Mouse (Mus musculus) heart, embryonic 12.5 days (tissue): Measurements from ENCODE around the gene Gm21987. TPM values are rescaled to one million over a fixed set of nuclear protein-coding genes. Genes with fewer than 3 reads are reported as not detected.

Source experiments
- ATAC-seq: fragments of 200-750 bp; cut with Nextera tagmentation; 2 replicates; pipeline ENCODE4 v1.8.0; 2017; ENCODE audit warnings: moderate TSS enrichment, moderate library complexity; ENCODE audit not compliant: insufficient number of reproducible peaks, low FRiP score
- H3K27ac ChIP-seq: fragments of 300-500 bp; sonication (generic); 2 replicates; pipeline ENCODE4 v1.5.1; 2016; ENCODE audit warnings: mild to moderate bottlenecking, moderate library complexity; ENCODE audit not compliant: poor library complexity, severe bottlenecking
- H3K27me3 ChIP-seq: fragments of 300-500 bp; sonication (generic); replicated peaks from 2 replicates; pipeline ENCODE4 v1.6.1; 2016; ENCODE audit warnings: mild to moderate bottlenecking, moderate library complexity
- H3K36me3 ChIP-seq: fragments of 300-500 bp; sonication (generic); 2 replicates; pipeline ENCODE4 v1.6.1; 2016; ENCODE audit warnings: mild to moderate bottlenecking, moderate library complexity
- H3K4me1 ChIP-seq: fragments of 300-500 bp; sonication (generic); replicated peaks from 2 replicates; pipeline ENCODE4 v1.6.1; 2016; ENCODE audit warnings: mild to moderate bottlenecking
- H3K4me2 ChIP-seq: fragments of 300-500 bp; sonication (generic); 2 replicates; pipeline ENCODE4 v1.6.1; 2016; ENCODE audit warnings: mild to moderate bottlenecking, moderate library complexity
- H3K4me3 ChIP-seq: fragments of 300-500 bp; sonication (generic); 2 replicates; pipeline ENCODE4 v1.5.1; 2016; ENCODE audit warnings: mild to moderate bottlenecking
- H3K9ac ChIP-seq: fragments of 300-500 bp; sonication (generic); 2 replicates; pipeline ENCODE4 v1.6.1; 2016; ENCODE audit warnings: mild to moderate bottlenecking, moderate library complexity
- H3K9me3 ChIP-seq: fragments of 300-500 bp; sonication (generic); replicated peaks from 2 replicates; pipeline ENCODE4 v1.6.1; 2016; ENCODE audit warnings: mild to moderate bottlenecking, moderate library complexity
- WGBS: fragments of 180-500 bp; shearing (Covaris S2); methylation state at CpG from one replicate; pipeline ENCODE4 v1.1.7; 2016; 5-methylcytosine and 5-hydroxymethylcytosine counted together
- polyA plus RNA-seq: library from polyadenylated mRNA; unstranded; fragments of >200 nt; fragmentation: Nextera tagmentation; extraction: Ambion mirVana; gene quantifications from 2 replicates; pipeline ENCODE4 v1.2.1, GENCODE M21; 2016

Gm21987 gene
- polyA plus RNA-seq, 1 experiment from 2014 or later: 2.5 TPM

DNA sequence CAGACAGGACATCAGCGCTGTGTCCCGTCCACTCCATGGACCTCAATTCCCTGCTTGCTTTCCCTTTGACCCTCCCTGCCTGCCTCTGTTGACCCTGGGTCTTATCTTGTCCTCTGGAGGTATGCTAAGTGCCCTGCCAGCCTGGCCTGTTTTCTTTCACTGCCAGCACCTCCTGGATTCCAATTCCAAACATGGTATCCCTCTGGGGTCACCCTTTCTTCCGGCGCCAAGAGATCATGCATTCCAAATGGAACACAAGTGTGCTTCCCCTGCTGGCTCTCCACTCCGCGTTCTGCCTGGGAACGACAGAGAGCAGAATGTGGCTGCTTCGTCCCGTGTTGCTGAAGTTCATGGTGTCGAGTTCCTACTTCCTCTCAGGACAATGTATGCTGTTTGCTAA lies 15.1 kb downstream of the Gm21987 start, which contains the start of gene Popdc2:
TSS of gene Popdc2 (plus strand) at position 277 of the 400 bp plus-strand sequence.
- peak within 1 kb of the TSS; percentile 66 for H3K4me3 ChIP-seq
- H3K4me2 ChIP-seq: peak within 1 kb of the TSS; percentile 83
- H3K27me3 ChIP-seq: no peaks in the 10 kb centered on the region
- peaks cover 7% of the 10 kb centered on the region; the same call in 1 of the 2 replicates for H3K36me3 ChIP-seq
- H3K9ac ChIP-seq: peak within 1 kb of the TSS; percentile 94
- H3K9me3 ChIP-seq: no peaks in the 10 kb centered on the region
- peak; percentile 79 for ATAC-seq
- WGBS: 3% methylated on average over 10 of the region's 10 CpGs
- H3K4me1 ChIP-seq: peaks cover 37% of the 10 kb centered on the region
- H3K27ac ChIP-seq: peak within 1 kb of the TSS; percentile 100

DNA sequence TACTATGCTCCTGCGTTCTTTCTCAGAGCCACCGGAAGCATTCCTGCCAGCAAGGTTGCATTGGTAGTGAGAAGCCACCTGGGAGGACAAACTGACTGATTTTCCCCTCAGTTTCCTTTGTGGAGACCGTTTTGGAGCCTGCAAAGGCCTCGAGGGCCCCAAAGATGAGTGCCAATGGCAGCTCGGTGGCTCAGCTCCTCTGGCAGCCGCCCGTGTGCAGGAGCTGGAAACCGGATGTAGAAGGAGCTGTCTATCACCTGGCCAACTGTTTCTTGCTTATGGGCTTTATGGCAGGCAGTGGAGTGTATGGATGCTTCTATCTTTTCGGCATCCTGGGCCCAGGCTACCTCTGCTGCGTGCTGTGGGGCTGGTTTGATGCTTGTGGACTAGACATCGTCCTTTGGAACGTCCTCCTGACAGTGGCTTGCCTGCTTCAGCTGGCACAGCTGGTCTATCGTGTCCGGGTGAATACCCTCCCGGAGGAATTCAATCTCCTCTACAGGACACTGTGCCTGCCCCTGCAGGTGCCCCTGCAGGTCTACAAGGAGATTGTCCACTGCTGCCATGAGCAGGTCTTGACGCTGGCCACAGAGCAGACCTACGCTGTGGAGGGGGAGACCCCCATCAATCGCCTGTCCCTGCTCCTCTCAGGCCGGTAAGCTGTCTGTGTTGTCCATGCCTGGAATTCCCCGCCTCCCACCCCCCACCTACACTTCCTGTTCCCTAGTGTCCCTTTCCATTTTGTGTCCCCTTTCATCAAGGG lies 15.8 kb downstream of the Gm21987 start:
- peak overlapping the region; percentile 83 for H3K4me2 ChIP-seq
- peaks cover 37% of the 10 kb centered on the region for H3K4me1 ChIP-seq
- no peaks in the 10 kb centered on the region for H3K27me3 ChIP-seq
- no peaks in the 10 kb centered on the region for H3K9me3 ChIP-seq
- peaks cover 6% of the 10 kb centered on the region; the same call in 1 of the 2 replicates for H3K36me3 ChIP-seq
- H3K9ac ChIP-seq: peak overlapping the region; percentile 94
- ATAC-seq: peak; percentile 57; the same call in 1 of the 2 replicates
- 24% methylated on average over 20 of the region's 20 CpGs for WGBS
- H3K27ac ChIP-seq: peak overlapping the region; percentile 100
- peak overlapping the region; percentile 66 for H3K4me3 ChIP-seq

DNA sequence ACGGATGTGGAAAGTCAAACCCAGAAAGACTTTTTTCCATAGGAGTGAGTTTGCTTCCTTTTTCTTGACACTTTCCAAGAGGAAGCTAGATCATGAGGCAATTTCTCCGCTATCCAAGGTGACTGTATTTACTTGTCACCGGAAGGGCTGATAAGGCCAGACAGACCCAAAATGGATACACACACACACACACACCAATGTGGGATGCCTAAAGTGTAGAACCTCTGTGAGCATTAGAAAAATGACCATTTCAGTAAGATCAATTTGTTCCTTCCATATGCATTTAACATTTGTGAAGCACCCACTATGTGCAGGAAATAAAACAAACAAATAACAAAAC lies 16.4 kb downstream of the Gm21987 start:
- no peaks in the 10 kb centered on the region for H3K9me3 ChIP-seq
- peak overlapping the region; percentile 100 for H3K27ac ChIP-seq
- peak overlapping the region; percentile 83 for H3K4me2 ChIP-seq
- peak overlapping the region; percentile 94 for H3K9ac ChIP-seq
- H3K36me3 ChIP-seq: peaks cover 6% of the 10 kb centered on the region
- H3K4me3 ChIP-seq: peak overlapping the region; percentile 66
- 0 out of 2 replicates have a peak, but pooled peaks have one; percentile 1 for ATAC-seq
- 7% methylated on average over 3 of the region's 3 CpGs for WGBS
- H3K4me1 ChIP-seq: peaks cover 38% of the 10 kb centered on the region
- H3K27me3 ChIP-seq: no peaks in the 10 kb centered on the region

DNA sequence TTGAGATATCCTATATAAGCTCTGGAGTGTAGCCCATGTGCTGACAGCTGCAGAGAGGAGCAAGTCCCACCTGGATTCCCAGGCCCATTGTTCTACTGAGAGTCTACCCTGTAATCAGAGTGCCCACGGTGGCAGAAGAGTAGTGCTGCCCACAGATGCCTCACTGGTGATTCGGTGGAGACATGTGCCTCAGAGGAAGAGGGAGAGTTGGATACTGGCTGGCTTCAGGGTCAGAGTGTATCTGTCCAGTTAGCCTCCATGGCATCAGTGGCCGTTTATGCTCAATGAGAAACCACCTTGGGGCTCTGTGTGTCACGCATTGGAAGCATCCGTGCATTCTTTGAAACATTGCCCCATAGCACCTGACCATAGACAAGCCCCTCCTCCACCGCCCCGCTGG lies 16.8 kb downstream of the Gm21987 start:
- Histone ChIP-seq H3K36me3 (peaks cover 9% of the 10 kb centered on the region), H3K4me3 (peak overlapping the region; percentile 66), H3K4me2 (peak overlapping the region; percentile 83), H3K27me3 (no peaks in the 10 kb centered on the region), H3K27ac (peak overlapping the region; percentile 100), H3K9me3 (no peaks in the 10 kb centered on the region), H3K4me1 (peaks cover 42% of the 10 kb centered on the region), H3K9ac (peak overlapping the region; percentile 94)
- 21% methylated on average over 7 of the region's 7 CpGs for WGBS
- no peak for ATAC-seq

- ATAC-seq: no peak
- H3K9me3 ChIP-seq: no peaks in the 10 kb centered on the region
- H3K27me3 ChIP-seq: no peaks in the 10 kb centered on the region
- 46% methylated on average over 10 of the region's 10 CpGs for WGBS
- H3K4me2 ChIP-seq: peak overlapping the region; percentile 83
- H3K9ac ChIP-seq: peak overlapping the region; percentile 94
- peak overlapping the region; percentile 100 for H3K27ac ChIP-seq
- H3K4me3 ChIP-seq: peak overlapping the region; percentile 66
- peaks cover 46% of the 10 kb centered on the region for H3K4me1 ChIP-seq
- peaks cover 25% of the 10 kb centered on the region for H3K36me3 ChIP-seq
Observed at GRCm38 (mm10) chr16:38365390-38365789, 18.6 kb downstream of the Gm21987 start.

DNA sequence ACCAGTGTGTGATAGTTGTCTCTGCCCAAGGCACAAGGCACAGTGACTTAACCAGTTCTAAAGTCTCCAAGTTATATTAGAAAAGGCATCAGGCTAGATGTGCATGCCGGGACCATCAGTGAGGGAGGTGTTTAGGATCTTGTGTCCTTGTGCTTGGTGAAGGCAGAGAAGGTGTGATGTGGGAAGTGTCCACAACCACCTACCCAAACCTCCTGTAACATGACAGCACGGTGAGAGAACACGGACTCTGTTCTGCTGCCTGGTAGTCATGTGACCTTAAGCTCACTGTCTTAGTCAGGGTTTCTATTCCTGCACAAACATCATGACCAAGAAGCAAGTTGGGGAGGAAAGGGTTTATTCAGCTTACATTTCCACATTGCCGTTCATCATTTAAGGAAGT lies 19.4 kb downstream of the Gm21987 start:
- H3K9ac ChIP-seq: peak overlapping the region; percentile 94
- no peaks in the 10 kb centered on the region for H3K9me3 ChIP-seq
- no peak for ATAC-seq
- H3K4me2 ChIP-seq: peak overlapping the region; percentile 83
- H3K27ac ChIP-seq: peak overlapping the region; percentile 100; the same call in 1 of the 2 replicates
- H3K4me1 ChIP-seq: peaks cover 46% of the 10 kb centered on the region
- H3K27me3 ChIP-seq: no peaks in the 10 kb centered on the region
- peak overlapping the region; percentile 66 for H3K4me3 ChIP-seq
- peaks cover 33% of the 10 kb centered on the region for H3K36me3 ChIP-seq
- WGBS: 43% methylated on average over 4 of the region's 4 CpGs

DNA sequence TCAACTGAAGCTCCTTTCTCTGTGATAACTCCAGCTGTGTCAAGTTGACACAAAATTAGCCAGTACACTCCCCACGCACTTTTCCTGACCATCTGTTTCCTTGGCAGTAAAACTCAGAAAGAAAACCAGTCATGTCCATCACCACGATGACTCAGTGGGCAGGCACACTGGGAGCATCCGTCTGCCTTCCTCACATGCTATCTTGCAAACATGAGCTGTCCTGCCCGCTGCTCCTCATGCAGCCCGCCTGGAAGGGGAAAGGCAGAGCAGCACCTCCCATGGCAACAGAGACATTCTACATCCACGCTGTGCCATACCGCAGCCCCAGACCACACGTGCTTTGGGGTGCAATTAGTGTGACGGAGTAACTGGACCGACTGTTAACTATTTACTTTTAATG lies 21.5 kb downstream of the Gm21987 start:
- 35% methylated on average over 10 of the region's 10 CpGs for WGBS

DNA sequence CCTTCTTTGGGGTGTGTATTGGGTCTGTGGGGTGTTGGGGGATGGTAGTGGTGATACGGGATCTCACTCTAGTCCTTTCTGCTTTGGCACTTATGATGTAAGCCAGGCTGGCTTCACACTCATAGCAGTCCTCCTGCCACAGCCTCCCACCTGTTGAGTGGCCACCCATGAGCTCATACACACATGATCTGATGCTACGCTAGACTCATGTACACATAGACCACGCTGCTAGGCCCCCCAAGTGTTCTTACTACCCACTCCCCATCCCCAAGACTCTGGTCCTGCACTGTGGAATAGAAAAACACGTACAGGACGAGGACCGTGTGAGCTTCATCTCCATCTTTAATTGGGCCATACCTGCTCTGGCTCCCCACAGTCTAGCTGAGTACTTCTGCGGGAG lies 22.2 kb downstream of the Gm21987 start:
- Histone ChIP-seq H3K9ac (peak overlapping the region; percentile 51), H3K4me1 (peaks cover 56% of the 10 kb centered on the region), H3K27me3 (no peaks in the 10 kb centered on the region), H3K36me3 (peaks cover 57% of the 10 kb centered on the region), H3K4me3 (peak overlapping the region; percentile 26; the same call in 1 of the 2 replicates), H3K4me2 (peak overlapping the region; percentile 55), H3K27ac (peak overlapping the region; percentile 35), H3K9me3 (no peaks in the 10 kb centered on the region)
- WGBS: 73% methylated on average over 7 of the region's 7 CpGs
- no peak for ATAC-seq

More for the DNA sequence above, 21.5 kb downstream of the Gm21987 start:
- Histone ChIP-seq H3K27ac (no peak overlapping the region), H3K27me3 (no peaks in the 10 kb centered on the region), H3K4me2 (peak overlapping the region; percentile 55), H3K4me1 (peaks cover 49% of the 10 kb centered on the region), H3K9me3 (no peaks in the 10 kb centered on the region), H3K9ac (peak overlapping the region; percentile 39; the same call in 1 of the 2 replicates), H3K36me3 (peaks cover 50% of the 10 kb centered on the region), H3K4me3 (peak overlapping the region; percentile 26; the same call in 1 of the 2 replicates)
- no peak for ATAC-seq

GRCm38 (mm10) chr16:38369431-38369830 lies 22.6 kb downstream of the Gm21987 start:
- H3K4me1 ChIP-seq: peaks cover 60% of the 10 kb centered on the region
- peak overlapping the region; percentile 35 for H3K27ac ChIP-seq
- H3K27me3 ChIP-seq: no peaks in the 10 kb centered on the region
- H3K36me3 ChIP-seq: peaks cover 61% of the 10 kb centered on the region
- peak overlapping the region; percentile 55 for H3K4me2 ChIP-seq
- peak overlapping the region; percentile 5; the same call in 1 of the 2 replicates for H3K4me3 ChIP-seq
- peak overlapping the region; percentile 51; the same call in 1 of the 2 replicates for H3K9ac ChIP-seq
- ATAC-seq: no peak
- 79% methylated on average over 8 of the region's 8 CpGs for WGBS
- H3K9me3 ChIP-seq: no peaks in the 10 kb centered on the region

- no peak overlapping the region for H3K4me3 ChIP-seq
- H3K27me3 ChIP-seq: no peaks in the 10 kb centered on the region
- peak overlapping the region; percentile 78; the same call in 1 of the 2 replicates for H3K27ac ChIP-seq
- peak overlapping the region; percentile 51 for H3K9ac ChIP-seq
- no peaks in the 10 kb centered on the region for H3K9me3 ChIP-seq
- H3K4me1 ChIP-seq: peaks cover 66% of the 10 kb centered on the region
- H3K36me3 ChIP-seq: peaks cover 67% of the 10 kb centered on the region
- 77% methylated on average over 4 of the region's 4 CpGs for WGBS
- H3K4me2 ChIP-seq: peak overlapping the region; percentile 55
- ATAC-seq: no peak
Observed at GRCm38 (mm10) chr16:38369992-38370484, 23.2 kb downstream of the Gm21987 start.

DNA sequence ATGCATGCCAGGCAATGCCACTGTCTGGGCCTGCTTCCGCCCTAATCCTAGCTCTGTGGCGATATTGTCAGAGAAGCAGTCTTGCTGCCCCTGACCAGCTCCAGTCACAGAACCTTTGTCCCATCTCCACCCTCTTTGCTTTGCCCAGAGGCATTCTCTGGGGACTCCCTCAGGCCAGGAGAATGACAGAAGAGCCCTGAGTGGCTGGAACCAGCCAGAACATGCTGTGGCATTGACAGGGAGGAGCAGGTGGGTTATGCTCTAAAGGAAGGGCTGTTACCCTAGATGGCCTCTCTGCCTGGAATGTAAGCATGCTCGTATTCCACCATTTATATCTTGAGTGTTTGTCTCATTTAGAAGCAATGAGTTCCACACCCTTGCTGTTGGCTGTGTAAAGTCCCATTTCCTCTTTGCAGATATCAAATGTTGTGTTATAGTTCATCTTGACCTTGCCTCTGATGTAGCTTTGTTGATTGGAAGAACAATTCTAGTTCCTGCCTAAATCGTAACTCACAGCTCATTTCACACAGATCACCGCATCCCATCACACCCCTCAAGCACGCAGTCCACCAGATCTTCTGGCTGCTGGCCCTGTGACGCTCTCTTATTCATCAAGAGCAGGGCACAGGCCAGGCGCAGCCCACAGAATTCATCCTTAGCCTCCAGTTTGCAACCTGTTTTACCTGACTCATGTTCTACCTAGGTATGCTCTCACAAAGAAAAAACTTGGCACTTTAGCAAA lies 24.0 kb downstream of the Gm21987 start:
- Histone ChIP-seq H3K4me2 (peak overlapping the region; percentile 55; the same call in 1 of the 2 replicates), H3K9ac (peak overlapping the region; percentile 51), H3K27ac (peak overlapping the region; percentile 78), H3K9me3 (no peaks in the 10 kb centered on the region), H3K27me3 (no peaks in the 10 kb centered on the region), H3K4me3 (no peak overlapping the region), H3K36me3 (peaks cover 69% of the 10 kb centered on the region), H3K4me1 (peaks cover 74% of the 10 kb centered on the region)
- no peak for ATAC-seq
- 74% methylated on average over 8 of the region's 8 CpGs for WGBS
